Comparison of ENCODE assay signal across 12 mouse cellular contexts in genomic region chr7:45167761-45168445, GRCm38 (mm10). TPM values are rescaled to one million over a fixed set of nuclear protein-coding genes. Genes with fewer than 3 reads are reported as not detected.
DNase-seq lines count a peak whose midpoint lies in the region; ATAC-seq and TF ChIP-seq lines count a peak whose summit lies in the region.
"Had no signal": no experiment of that assay in that cellular context is flagged by ENCODE, and none has a peak within 500 bp of the region (broad histone marks: within the 10 kb centered on the region; RNA-seq: fewer than 3 reads in every experiment).

No protein-coding gene starts in this region.

- TF ChIP-seq POLR2A in brain, embryonic 14.5 days (IDR thresholded peaks at IDR 0.05; ENCODE audit: borderline replicate concordance, extremely low read depth, insufficient read depth, insufficient read length, poor library complexity, severe bottlenecking) = no peak
- TF ChIP-seq POLR2A in heart, adult 2 months (IDR thresholded peaks at IDR 0.05; ENCODE audit: insufficient read depth, low read depth, low read length) = no peak

- H3K4me3 ChIP-seq in ES-E14 (ENCODE audit: insufficient read depth in 1 of 2, low read depth in 1 of 2, low read length in 2 of 2, poor library complexity in 1 of 2, severe bottlenecking in 1 of 2) = peak overlapping the region in 1 of 2 experiments; percentile 26; a peak in 2 of 4 replicates
- H3K4me3 ChIP-seq in forebrain, embryonic 14.5 days (ENCODE audit: low read depth, low read length) = no peak overlapping the region
- H3K4me3 ChIP-seq in heart, adult 2 months = no peak overlapping the region

- no peak for TF ChIP-seq CTCF in brain, embryonic 14.5 days (IDR thresholded peaks at IDR 0.05; ENCODE audit: borderline replicate concordance, extremely low read depth, insufficient read depth, insufficient read length)
- no peak for TF ChIP-seq CTCF in heart, adult 2 months (IDR thresholded peaks at IDR 0.05)

- H3K9me3 ChIP-seq in ES-E14 (ENCODE audit: control insufficient read depth, insufficient read depth, low read depth, low read length) = no peaks in the 10 kb centered on the region
- no peaks in the 10 kb centered on the region for H3K9me3 ChIP-seq in forebrain, embryonic 14.5 days (replicated peaks; ENCODE audit: control insufficient read depth, low read length)

- no peak overlapping the region for H3K27ac ChIP-seq in ES-E14 (ENCODE audit: insufficient read depth, low read depth, low read length, poor library complexity, severe bottlenecking)
- peak overlapping the region; percentile 23 for H3K27ac ChIP-seq in forebrain, embryonic 14.5 days (ENCODE audit: low read depth, low read length)
- no peak overlapping the region for H3K27ac ChIP-seq in heart, adult 2 months

- no peak for TF ChIP-seq EP300 in heart, adult 2 months (IDR thresholded peaks at IDR 0.05; ENCODE audit: insufficient read depth, low read depth, low read length)

- H3K36me3 ChIP-seq in ES-E14 (ENCODE audit: control insufficient read depth, insufficient read depth, low read length, poor library complexity, severe bottlenecking) = no peaks in the 10 kb centered on the region
- H3K36me3 ChIP-seq in forebrain, embryonic 14.5 days (ENCODE audit: control insufficient read depth, insufficient read depth, low read length) = no peaks in the 10 kb centered on the region
- no peaks in the 10 kb centered on the region for H3K36me3 ChIP-seq in heart, adult 2 months (ENCODE audit: control insufficient read depth, insufficient read depth, low read length)

- in situ Hi-C loops in ES-E14 (cut with MboI; ENCODE audit: low sequenced_read_pairs in 2 of 2, unreplicated experiment in 2 of 2) = no loop called here

- H3K4me2 ChIP-seq in forebrain, embryonic 14.5 days (ENCODE audit: low read length) = peak overlapping the region; percentile 20

- no peak for DNase-seq in ES-E14 (ENCODE audit: low read depth, low spot score)
- DNase-seq in brain, embryonic 14.5 days (ENCODE audit: low read depth) = peak; percentile 57
- peak; percentile 46 for DNase-seq in forebrain, embryonic 14.5 days (ENCODE audit: low spot score)
- DNase-seq in layer of hippocampus, postnatal 25 days (ENCODE audit: extremely low spot score in 1 of 2, low spot score in 1 of 2) = peak; percentile 38 to 40
- no peak for DNase-seq in adrenal gland, adult (ENCODE audit: inconsistent age in 2 of 2, low spot score in 1 of 2)
- no peak for DNase-seq in heart, adult 2 months
- DNase-seq: kidney, postnatal 10 days; liver; thymus, postnatal 25 days had no signal

- intact Hi-C loops in heart, adult 2 months (cut with DNase I) = no loop called here

- H3K4me1 ChIP-seq in ES-E14 (ENCODE audit: control insufficient read depth in 2 of 2, insufficient read depth in 2 of 2, low read length in 2 of 2, poor library complexity in 1 of 2) = peaks cover 4 to 33% of the 10 kb centered on the region in 2 experiments
- H3K4me1 ChIP-seq in forebrain, embryonic 14.5 days (ENCODE audit: control insufficient read depth, insufficient read depth, low read length) = peaks cover 6% of the 10 kb centered on the region; the same call in 1 of the 2 replicates
- H3K4me1 ChIP-seq in heart, adult 2 months (ENCODE audit: control insufficient read depth, insufficient read depth, low read length) = no peaks in the 10 kb centered on the region; the same call in 1 of the 2 replicates

- H3K79me2 ChIP-seq in heart, adult 2 months (replicated peaks; ENCODE audit: control insufficient read depth, insufficient read depth, low read length) = no peaks in the 10 kb centered on the region

- 0 out of 2 replicates have a peak overlapping the region, but pooled peaks have one; percentile 5 for H3K9ac ChIP-seq in ES-E14 (ENCODE audit: insufficient read depth, low read depth, low read length, poor library complexity, severe bottlenecking)
- H3K9ac ChIP-seq in forebrain, embryonic 14.5 days (ENCODE audit: low read length) = peak overlapping the region; percentile 1; the same call in 1 of the 2 replicates
- no peak overlapping the region for H3K9ac ChIP-seq in heart, adult 2 months (ENCODE audit: low read depth, low read length)

- peak; percentile 38; the same call in 1 of the 2 replicates for ATAC-seq in forebrain, embryonic 14.5 days
- ATAC-seq in activated CD4-positive, CD25-positive, alpha-beta regulatory T cell, adult 4 months = no peak

- 2% methylated on average over 19 of the region's 19 CpGs for WGBS in forebrain, embryonic 14.5 days
- WGBS in heart, adult 2 months = 13% methylated on average over 19 of the region's 19 CpGs

- H3K27me3 ChIP-seq in forebrain, embryonic 14.5 days (replicated peaks; ENCODE audit: control insufficient read depth, insufficient read depth, low read length) = peaks cover 63% of the 10 kb centered on the region
- peaks cover 8% of the 10 kb centered on the region for H3K27me3 ChIP-seq in heart, adult 2 months (ENCODE audit: control insufficient read depth, insufficient read depth, low read length)

TF ChIP-seq in ES-E14, 5 proteins besides CTCF, POLR2A, EP300 and RAD21:
- no peak for TF ChIP-seq MAFK (IDR thresholded peaks at IDR 0.05; ENCODE audit: insufficient read depth, low read depth, low read length)
- TF ChIP-seq ZNF384 (IDR thresholded peaks at IDR 0.05; ENCODE audit: low read depth, low read length) = no peak
- TF ChIP-seq CHD2 (IDR thresholded peaks at IDR 0.05; ENCODE audit: low read depth, low read length) = no peak
- TF ChIP-seq HCFC1 (IDR thresholded peaks at IDR 0.05; ENCODE audit: borderline replicate concordance, insufficient read depth, low read length) = no peak
- no peak for TF ChIP-seq ZC3H11A (IDR thresholded peaks at IDR 0.05; ENCODE audit: borderline replicate concordance, low read depth, low read length)

RNA-seq across cellular contexts. Expression of gene Slc17a7, which starts 4.2 kb away (rescaled TPM):
- 3.4 and 4.4 TPM in 2 replicates for total RNA-seq in ES-E14 (2012; rRNA removed)
- polyA plus RNA-seq in brain, embryonic 14.5 days (2012; rRNA removed) = 6.7 and 25.8 TPM in 2 replicates
- 14.6 and 15.9 TPM in 2 replicates for polyA plus RNA-seq in forebrain, embryonic 14.5 days (2014; fragmentation: Nextera tagmentation; extraction: Ambion mirVana)
- 1,000 to 10,000 TPM; 1,494 to 1,551 TPM for total RNA-seq in layer of hippocampus, postnatal 25 days (2021)
- not detected for polyA plus RNA-seq in activated CD4-positive, CD25-positive, alpha-beta regulatory T cell, adult 4 months (2017; shearing (Covaris generic))
- 10 to 100 TPM; 18.3 to 24.3 TPM for total RNA-seq in heart, adult 2 months (2021)
- 29.1 and 36.8 TPM in 2 replicates for polyA plus RNA-seq in heart, adult 2 months (2012; rRNA removed)
- total RNA-seq: megakaryocyte, adult 5-6 weeks had no signal

RNA-seq across cellular contexts. Expression of gene Gfy, which starts 11.5 kb away (rescaled TPM):
- 0.11 TPM in 1 of 2 replicates, not detected in the other for total RNA-seq in ES-E14 (2012; rRNA removed)
- 0.04 and 0.12 TPM in 2 replicates for polyA plus RNA-seq in brain, embryonic 14.5 days (2012; rRNA removed)
- polyA plus RNA-seq in forebrain, embryonic 14.5 days (2014; fragmentation: Nextera tagmentation; extraction: Ambion mirVana) = not detected in 2 replicates
- total RNA-seq in layer of hippocampus, postnatal 25 days (2021) = under 1 TPM in 1 of 2 experiments, not detected in 1; 0.26 TPM
- polyA plus RNA-seq in activated CD4-positive, CD25-positive, alpha-beta regulatory T cell, adult 4 months (2017; shearing (Covaris generic)) = not detected
- total RNA-seq in heart, adult 2 months (2021) = not detected
- not detected in 2 replicates for polyA plus RNA-seq in heart, adult 2 months (2012; rRNA removed)
- total RNA-seq: megakaryocyte, adult 5-6 weeks had no signal
- polyA plus RNA-seq: heart, embryonic 14.5 days had no signal

RNA-seq across cellular contexts. Expression of gene Pth2, which starts 12.9 kb away (rescaled TPM):
- total RNA-seq in ES-E14 (2012; rRNA removed) = 0.54 TPM in 1 of 2 replicates, not detected in the other
- 0.25 and 0.30 TPM in 2 replicates for polyA plus RNA-seq in brain, embryonic 14.5 days (2012; rRNA removed)
- polyA plus RNA-seq in forebrain, embryonic 14.5 days (2014; fragmentation: Nextera tagmentation; extraction: Ambion mirVana) = not detected in 2 replicates
- not detected for total RNA-seq in layer of hippocampus, postnatal 25 days (2021)
- polyA plus RNA-seq in activated CD4-positive, CD25-positive, alpha-beta regulatory T cell, adult 4 months (2017; shearing (Covaris generic)) = not detected
- not detected for total RNA-seq in heart, adult 2 months (2021)
- polyA plus RNA-seq in heart, adult 2 months (2012; rRNA removed) = not detected in 2 replicates
- total RNA-seq: megakaryocyte, adult 5-6 weeks had no signal

RNA-seq across cellular contexts. Expression of gene Aldh16a1, which starts 13.5 kb away (rescaled TPM):
- total RNA-seq in ES-E14 (2012; rRNA removed) = 108 and 115 TPM in 2 replicates
- polyA plus RNA-seq in brain, embryonic 14.5 days (2012; rRNA removed) = 26.4 and 34.2 TPM in 2 replicates
- 24.4 and 26.8 TPM in 2 replicates for polyA plus RNA-seq in forebrain, embryonic 14.5 days (2014; fragmentation: Nextera tagmentation; extraction: Ambion mirVana)
- 10 to 100 TPM; 10.9 to 13.6 TPM for total RNA-seq in layer of hippocampus, postnatal 25 days (2021)
- polyA plus RNA-seq in activated CD4-positive, CD25-positive, alpha-beta regulatory T cell, adult 4 months (2017; shearing (Covaris generic)) = 10 to 100 TPM; 21.4 to 27.4 TPM
- total RNA-seq in heart, adult 2 months (2021) = 10 to 100 TPM; 19.7 to 25.1 TPM
- polyA plus RNA-seq in heart, adult 2 months (2012; rRNA removed) = 23.5 and 23.9 TPM in 2 replicates

RNA-seq across cellular contexts. Expression of gene Pih1d1, which starts 13.8 kb away (rescaled TPM):
- 69.9 and 70.2 TPM in 2 replicates for total RNA-seq in ES-E14 (2012; rRNA removed)
- polyA plus RNA-seq in brain, embryonic 14.5 days (2012; rRNA removed) = 130 and 151 TPM in 2 replicates
- 101 and 108 TPM in 2 replicates for polyA plus RNA-seq in forebrain, embryonic 14.5 days (2014; fragmentation: Nextera tagmentation; extraction: Ambion mirVana)
- total RNA-seq in layer of hippocampus, postnatal 25 days (2021) = 10 to 100 TPM; 43.2 to 47.0 TPM
- 10 to 100 TPM; 44.4 to 53.0 TPM for polyA plus RNA-seq in activated CD4-positive, CD25-positive, alpha-beta regulatory T cell, adult 4 months (2017; shearing (Covaris generic))
- 10 to 100 TPM; 33.8 to 36.7 TPM for total RNA-seq in heart, adult 2 months (2021)
- polyA plus RNA-seq in heart, adult 2 months (2012; rRNA removed) = 48.1 and 51.2 TPM in 2 replicates

Comparison
In these comparisons a context has a peak if more than half of its experiments do, and no peak if none do; other contexts are left out.
1. DNase-seq: peak in brain, embryonic 14.5 days (single experiment), forebrain, embryonic 14.5 days (single experiment) and layer of hippocampus, postnatal 25 days (2 of 2); none in ES-E14 (single experiment), adrenal gland, adult (0 of 2) and heart, adult 2 months (0 of 2).